Mouse (Mus musculus): Measurements from ENCODE around the gene Gab1. TPM values are rescaled to one million over a fixed set of nuclear protein-coding genes. Genes with fewer than 3 reads are reported as not detected.

Gab1 gene
- total and polyA plus RNA-seq, 3 experiments, result 4.0 to 8.1 TPM; not detected in 1

DNA sequence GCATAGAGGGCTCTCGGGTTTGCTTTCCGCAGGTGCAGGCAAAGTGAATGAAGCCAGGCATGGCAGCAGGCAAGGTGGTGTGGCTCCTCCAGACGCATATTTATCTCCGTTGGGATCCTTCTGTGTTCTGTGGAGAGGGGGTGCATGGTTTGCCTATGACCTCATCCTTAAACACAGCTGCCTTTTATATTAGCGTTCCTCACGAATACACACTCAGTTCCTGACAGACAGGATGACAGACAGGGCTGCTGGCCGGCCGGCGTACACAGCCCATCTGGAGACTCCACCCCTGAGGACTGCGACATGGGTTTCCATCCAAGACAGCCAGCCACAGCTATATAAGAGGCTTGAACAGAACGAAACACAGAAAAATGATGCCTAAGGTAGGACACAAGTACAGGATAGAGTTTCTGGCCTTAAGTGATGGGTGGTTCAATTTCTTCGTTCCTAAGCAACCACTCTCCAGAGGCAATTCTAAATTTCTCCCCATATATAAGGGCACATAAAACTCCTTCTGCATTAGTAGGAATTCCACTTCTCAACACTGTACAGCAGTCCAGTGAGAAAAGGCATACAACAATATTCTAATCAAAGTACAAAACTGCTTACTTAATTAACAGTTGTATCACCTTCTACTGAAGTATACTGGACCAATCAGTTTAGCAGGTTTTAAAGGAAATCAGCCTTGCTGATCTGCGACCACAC, 66.1 kb downstream of the Gab1 start:
- H3K36me3 ChIP-seq (ENCODE audit: control insufficient read depth in 1 of 2, insufficient read depth in 2 of 2, low read length in 2 of 2), result peaks cover 0 to 4% of the 10 kb centered on the region in 2 experiments; a peak in 1 of 4 replicates
- no peaks in the 10 kb centered on the region for H3K27me3 ChIP-seq (ENCODE audit: control insufficient read depth in 1 of 2, insufficient read depth in 2 of 2, low read length in 2 of 2)
- H3K4me3 ChIP-seq (ENCODE audit: control insufficient read depth in 1 of 2, insufficient read depth in 1 of 2, low read depth in 2 of 2, low read length in 2 of 2), result no peak overlapping the region
- no peak overlapping the region for H3K9ac ChIP-seq (ENCODE audit: control insufficient read depth, low read depth, low read length, poor library complexity, severe bottlenecking)
- TF ChIP-seq HCFC1 (IDR thresholded peaks at IDR 0.05; ENCODE audit: low read depth, low read length), result no peak
- no peak for TF ChIP-seq ZC3H11A (IDR thresholded peaks at IDR 0.05; ENCODE audit: low read depth, low read length)
- TF ChIP-seq ZKSCAN1 (IDR thresholded peaks at IDR 0.05; ENCODE audit: low read depth, low read length), result no peak
- TF ChIP-seq POLR2AphosphoS2 (IDR thresholded peaks at IDR 0.05; ENCODE audit: low read length), result no peak
- no peak for TF ChIP-seq USF1 (IDR thresholded peaks at IDR 0.05; ENCODE audit: low read depth, low read length)
- TF ChIP-seq POLR2AphosphoS5 (IDR thresholded peaks at IDR 0.05; ENCODE audit: borderline replicate concordance, low read depth, low read length), result no peak
- TF ChIP-seq RCOR1 (IDR thresholded peaks at IDR 0.05; ENCODE audit: low read depth, low read length), result no peak
- TF ChIP-seq JUND (IDR thresholded peaks at IDR 0.05; ENCODE audit: low read depth, low read length), result no peak
- no peak for TF ChIP-seq UBTF (IDR thresholded peaks at IDR 0.05; ENCODE audit: borderline replicate concordance, insufficient read depth, low read depth, low read length)
- no peak for TF ChIP-seq MAX (IDR thresholded peaks at IDR 0.05; ENCODE audit: low read length)
- TF ChIP-seq MAZ (IDR thresholded peaks at IDR 0.05; ENCODE audit: low read depth, low read length), result no peak
- TF ChIP-seq CHD1 (IDR thresholded peaks at IDR 0.05; ENCODE audit: low read depth, low read length), result no peak
- no peak for TF ChIP-seq POLR2A (IDR thresholded peaks at IDR 0.05; ENCODE audit: control insufficient read depth in 1 of 2, insufficient read depth in 1 of 2, low read depth in 1 of 2, low read length in 2 of 2, poor library complexity in 1 of 2)
- no peak for TF ChIP-seq MYB (IDR thresholded peaks at IDR 0.05; ENCODE audit: low read depth, low read length)
- TF ChIP-seq E2F4 (IDR thresholded peaks at IDR 0.05; ENCODE audit: borderline replicate concordance, low read depth, low read length), result no peak
- no peak for TF ChIP-seq TCF12 (IDR thresholded peaks at IDR 0.05; ENCODE audit: low read depth, low read length)
- no peak for TF ChIP-seq TBP (IDR thresholded peaks at IDR 0.05; ENCODE audit: low read depth, low read length)
- no peak for TF ChIP-seq NRF1 (IDR thresholded peaks at IDR 0.05; ENCODE audit: insufficient read depth, low read depth, low read length, poor library complexity, severe bottlenecking)
- no peak for TF ChIP-seq MAFK (IDR thresholded peaks at IDR 0.05; ENCODE audit: borderline replicate concordance, low read depth, low read length)
- H3K9me3 ChIP-seq (replicated peaks; ENCODE audit: insufficient read depth, low read length), result no peaks in the 10 kb centered on the region
- no peak overlapping the region for H3K27ac ChIP-seq (ENCODE audit: control insufficient read depth, low read depth, low read length)
- H3K4me1 ChIP-seq (ENCODE audit: control insufficient read depth in 1 of 2, insufficient read depth in 2 of 2, low read length in 2 of 2), result no peaks in the 10 kb centered on the region
- H3K79me2 ChIP-seq (ENCODE audit: control insufficient read depth, insufficient read depth, low read length, poor library complexity), result no peaks in the 10 kb centered on the region
- no peak for DNase-seq (ENCODE audit: low read depth, low spot score)

DNA sequence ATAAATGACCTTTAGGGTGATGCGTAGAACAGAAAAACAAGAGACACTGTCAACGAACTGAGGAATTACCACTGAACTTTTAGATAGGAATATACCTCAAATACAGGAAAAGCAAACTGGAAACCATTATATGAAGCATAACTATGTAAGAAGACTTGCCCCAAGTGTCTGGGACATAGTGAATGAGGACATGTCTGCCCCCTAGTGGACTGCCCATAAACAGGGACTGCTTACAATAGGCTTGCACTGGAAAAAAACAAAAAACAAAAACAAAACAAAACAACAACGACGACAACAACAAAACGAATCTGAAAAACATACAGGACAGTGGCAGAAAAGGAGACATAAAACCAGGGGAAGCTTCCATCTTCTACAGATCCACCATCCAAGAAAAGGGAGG, 66.9 kb downstream of the Gab1 start:
- Histone ChIP-seq H3K9me3 (replicated peaks; ENCODE audit: insufficient read depth, low read length) (no peaks in the 10 kb centered on the region), H3K9ac (ENCODE audit: control insufficient read depth, low read depth, low read length, poor library complexity, severe bottlenecking) (no peak overlapping the region), H3K4me3 (ENCODE audit: control insufficient read depth in 1 of 2, insufficient read depth in 1 of 2, low read depth in 2 of 2, low read length in 2 of 2) (no peak overlapping the region), H3K4me1 (ENCODE audit: control insufficient read depth in 1 of 2, insufficient read depth in 2 of 2, low read length in 2 of 2) (no peaks in the 10 kb centered on the region), H3K36me3 (ENCODE audit: control insufficient read depth in 1 of 2, insufficient read depth in 2 of 2, low read length in 2 of 2) (peaks cover 0 to 4% of the 10 kb centered on the region in 2 experiments; a peak in 1 of 4 replicates), H3K27ac (ENCODE audit: control insufficient read depth, low read depth, low read length) (no peak overlapping the region), H3K27me3 (ENCODE audit: control insufficient read depth in 1 of 2, insufficient read depth in 2 of 2, low read length in 2 of 2) (no peaks in the 10 kb centered on the region), H3K79me2 (ENCODE audit: control insufficient read depth, insufficient read depth, low read length, poor library complexity) (no peaks in the 10 kb centered on the region)
- peak; percentile 73 for DNase-seq (ENCODE audit: low read depth, low spot score)
- TF ChIP-seq SMC3 (IDR thresholded peaks at IDR 0.05; ENCODE audit: low read depth, low read length) (peak; percentile 68), ZC3H11A (IDR thresholded peaks at IDR 0.05; ENCODE audit: low read depth, low read length) (peak; percentile 27), ELF1 (IDR thresholded peaks at IDR 0.05; ENCODE audit: low read depth, low read length) (no peak), JUND (IDR thresholded peaks at IDR 0.05; ENCODE audit: low read depth, low read length) (no peak), RAD21 (IDR thresholded peaks at IDR 0.05; ENCODE audit: low read depth, low read length) (peak; percentile 54), CTCF (IDR thresholded peaks at IDR 0.05 in 2 of 3, conservative IDR thresholded peaks at IDR 0.05 in 1 of 3; ENCODE audit: control insufficient read depth in 1 of 3, insufficient read depth in 1 of 3, low read depth in 2 of 3, low read length in 3 of 3, poor library complexity in 1 of 3, severe bottlenecking in 1 of 3) (peak; percentile 65 to 84 (median 79))
